Mouse (Mus musculus): ENCODE results near the gene Lypd8. TPM values are rescaled to one million over a fixed set of nuclear protein-coding genes. Genes with fewer than 3 reads are reported as not detected.
"Not testable (repeated sequence)": the region's sequence is repeated elsewhere in the genome, so short reads cannot be mapped to it uniquely, and the experiment has no call there.

Lypd8 gene
- polyA plus RNA-seq, 1 experiment = not detected

DNA sequence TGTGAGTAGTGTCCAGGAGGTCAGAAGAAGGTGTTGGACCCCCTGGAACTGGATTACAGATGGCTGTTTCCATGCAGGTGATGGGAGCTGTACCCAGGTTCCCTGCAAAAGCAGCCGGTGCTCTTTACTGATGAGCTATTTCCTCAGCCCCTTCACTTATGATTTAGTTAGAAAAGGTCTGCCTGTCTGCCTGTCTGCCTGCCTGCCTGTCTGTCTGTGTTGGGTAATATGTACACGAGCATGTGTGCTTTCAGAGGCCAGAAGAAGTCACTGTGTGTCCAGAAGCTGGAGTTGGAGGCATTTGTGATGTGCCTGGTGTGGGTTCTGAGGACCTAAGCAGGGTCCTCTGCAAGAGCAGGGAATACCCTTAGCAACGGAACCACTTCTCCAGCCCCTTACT lies 25.1 kb upstream of the Lypd8 start:
- no peaks in the 10 kb centered on the region for H3K79me3 ChIP-seq (ENCODE audit: low read depth)
- no peaks in the 10 kb centered on the region for H3K36me3 ChIP-seq (ENCODE audit: control insufficient read depth, insufficient read depth)
- TF ChIP-seq FOSL1 (IDR thresholded peaks at IDR 0.05; ENCODE audit: insufficient read depth, low read length, poor library complexity, severe bottlenecking) (no peak), CEBPB (IDR thresholded peaks at IDR 0.05; ENCODE audit: low read depth) (no peak), CTCF (IDR thresholded peaks at IDR 0.05; ENCODE audit: control insufficient read depth, insufficient read depth, insufficient read length) (no peak), MAX (IDR thresholded peaks at IDR 0.05) (no peak), MYOG (IDR thresholded peaks at IDR 0.05; ENCODE audit: control insufficient read depth, extremely low read depth, insufficient read length) (no peak), USF1 (IDR thresholded peaks at IDR 0.05; ENCODE audit: low read depth) (no peak), MYOD1 (IDR thresholded peaks at IDR 0.05; ENCODE audit: control insufficient read depth, insufficient read length, low read depth) (no peak)
- H3K4me3 ChIP-seq (ENCODE audit: insufficient read depth, poor library complexity, severe bottlenecking) = no peak overlapping the region
- no peaks in the 10 kb centered on the region for H3K79me2 ChIP-seq (ENCODE audit: control insufficient read depth, insufficient read depth)
- no peaks in the 10 kb centered on the region for H3K27me3 ChIP-seq (ENCODE audit: control insufficient read depth, insufficient read depth, insufficient read length)
- no peak overlapping the region for H3ac ChIP-seq (ENCODE audit: control insufficient read depth, insufficient read length, low read depth)

DNA sequence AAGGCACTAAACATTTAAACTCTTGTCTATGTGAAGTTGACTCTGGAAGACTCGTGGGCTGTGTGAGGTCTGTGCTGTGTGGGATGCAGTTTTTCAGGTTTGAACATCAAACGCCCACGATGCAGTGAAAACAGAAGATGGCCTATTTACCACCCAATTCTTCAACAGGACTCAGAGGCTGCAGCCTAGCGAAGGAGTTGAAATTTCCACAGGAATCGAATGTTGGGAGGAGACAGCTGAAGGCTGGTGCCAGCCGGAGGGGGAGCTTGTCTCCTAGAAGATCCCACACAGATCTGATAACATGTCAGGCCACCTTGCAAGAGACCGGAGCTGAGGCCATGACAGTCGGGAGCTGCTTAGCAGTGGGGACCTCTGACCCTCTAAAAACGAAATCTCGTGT lies 24.4 kb upstream of the Lypd8 start:
- no peak for TF ChIP-seq MYOG (IDR thresholded peaks at IDR 0.05; ENCODE audit: control insufficient read depth, extremely low read depth, insufficient read length)
- no peak for TF ChIP-seq MAX (IDR thresholded peaks at IDR 0.05)
- TF ChIP-seq USF1 (IDR thresholded peaks at IDR 0.05; ENCODE audit: low read depth) = no peak
- no peak for TF ChIP-seq FOSL1 (IDR thresholded peaks at IDR 0.05; ENCODE audit: insufficient read depth, low read length, poor library complexity, severe bottlenecking)
- no peak for TF ChIP-seq MYOD1 (IDR thresholded peaks at IDR 0.05; ENCODE audit: control insufficient read depth, insufficient read length, low read depth)
- TF ChIP-seq CTCF (IDR thresholded peaks at IDR 0.05; ENCODE audit: control insufficient read depth, insufficient read depth, insufficient read length) = no peak
- TF ChIP-seq CEBPB (IDR thresholded peaks at IDR 0.05; ENCODE audit: low read depth) = no peak
- Histone ChIP-seq H3K79me2 (ENCODE audit: control insufficient read depth, insufficient read depth) (no peaks in the 10 kb centered on the region), H3ac (ENCODE audit: control insufficient read depth, insufficient read length, low read depth) (no peak overlapping the region), H3K79me3 (ENCODE audit: low read depth) (no peaks in the 10 kb centered on the region), H3K4me3 (ENCODE audit: insufficient read depth, poor library complexity, severe bottlenecking) (no peak overlapping the region), H3K36me3 (ENCODE audit: control insufficient read depth, insufficient read depth) (no peaks in the 10 kb centered on the region), H3K27me3 (ENCODE audit: control insufficient read depth, insufficient read depth, insufficient read length) (no peaks in the 10 kb centered on the region)

DNA sequence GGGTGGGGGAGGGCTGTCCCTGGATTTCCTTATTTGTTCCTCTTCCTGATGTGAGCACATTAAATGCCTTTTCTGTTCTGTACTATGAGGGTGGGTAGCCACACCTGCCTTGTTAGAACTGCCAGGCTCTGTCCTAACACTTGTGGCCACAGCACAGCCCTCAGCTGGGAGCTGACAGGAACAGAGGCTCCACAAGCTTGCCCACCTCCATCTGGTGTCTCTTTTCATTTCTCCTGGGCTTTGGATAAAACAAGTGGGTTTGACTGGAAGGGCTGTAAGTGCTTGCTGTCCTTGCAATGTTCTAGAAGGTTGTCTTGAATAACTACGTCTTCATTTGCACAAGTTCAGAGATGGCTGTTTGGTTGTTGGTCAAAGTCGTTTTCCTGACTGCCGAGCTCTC lies 23.9 kb upstream of the Lypd8 start:
- Histone ChIP-seq H3K79me2 (ENCODE audit: control insufficient read depth, insufficient read depth) (no peaks in the 10 kb centered on the region), H3K79me3 (ENCODE audit: low read depth) (no peaks in the 10 kb centered on the region)
- no peak for TF ChIP-seq MYOD1 (IDR thresholded peaks at IDR 0.05; ENCODE audit: control insufficient read depth, insufficient read length, low read depth)
- no peak for TF ChIP-seq MAX (IDR thresholded peaks at IDR 0.05)
- no peak for TF ChIP-seq USF1 (IDR thresholded peaks at IDR 0.05; ENCODE audit: low read depth)
- TF ChIP-seq CTCF (IDR thresholded peaks at IDR 0.05; ENCODE audit: control insufficient read depth, insufficient read depth, insufficient read length) = no peak
- TF ChIP-seq CEBPB (IDR thresholded peaks at IDR 0.05; ENCODE audit: low read depth) = no peak
- no peak for TF ChIP-seq FOSL1 (IDR thresholded peaks at IDR 0.05; ENCODE audit: insufficient read depth, low read length, poor library complexity, severe bottlenecking)
- TF ChIP-seq MYOG (IDR thresholded peaks at IDR 0.05; ENCODE audit: control insufficient read depth, extremely low read depth, insufficient read length) = no peak

DNA sequence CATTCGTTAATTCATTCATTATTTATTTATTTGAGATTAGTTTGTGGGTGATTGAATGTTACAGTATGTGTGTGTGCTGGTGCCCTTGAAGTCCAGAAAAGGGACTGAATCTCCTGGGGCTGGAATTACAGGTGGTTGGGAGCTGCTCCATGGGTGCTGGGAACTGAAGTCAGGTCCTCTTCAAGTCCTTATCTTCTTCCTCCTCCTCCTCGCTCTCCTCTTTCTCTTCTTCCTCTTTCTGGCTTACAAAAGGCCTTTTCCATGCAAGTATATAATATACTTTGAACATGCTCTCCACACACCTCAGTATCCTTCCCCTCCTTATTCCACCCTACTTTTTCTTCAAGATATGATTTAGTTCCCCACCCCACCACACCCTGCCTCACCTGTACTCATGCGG lies 21.8 kb upstream of the Lypd8 start:
- no peak overlapping the region for H3K4me3 ChIP-seq (ENCODE audit: insufficient read depth, poor library complexity, severe bottlenecking)
- no peaks in the 10 kb centered on the region for H3K36me3 ChIP-seq (ENCODE audit: control insufficient read depth, insufficient read depth)
- no peak for TF ChIP-seq MYOD1 (IDR thresholded peaks at IDR 0.05; ENCODE audit: control insufficient read depth, insufficient read length, low read depth)
- TF ChIP-seq CEBPB (IDR thresholded peaks at IDR 0.05; ENCODE audit: low read depth) = no peak
- TF ChIP-seq CTCF (IDR thresholded peaks at IDR 0.05; ENCODE audit: control insufficient read depth, insufficient read depth, insufficient read length) = no peak
- no peak for TF ChIP-seq FOSL1 (IDR thresholded peaks at IDR 0.05; ENCODE audit: insufficient read depth, low read length, poor library complexity, severe bottlenecking)
- TF ChIP-seq USF1 (IDR thresholded peaks at IDR 0.05; ENCODE audit: low read depth) = no peak
- no peak for TF ChIP-seq MAX (IDR thresholded peaks at IDR 0.05)
- TF ChIP-seq MYOG (IDR thresholded peaks at IDR 0.05; ENCODE audit: control insufficient read depth, extremely low read depth, insufficient read length) = no peak
- H3K79me2 ChIP-seq (ENCODE audit: control insufficient read depth, insufficient read depth) = no peaks in the 10 kb centered on the region
- H3K79me3 ChIP-seq (ENCODE audit: low read depth) = no peaks in the 10 kb centered on the region
- no peak overlapping the region for H3ac ChIP-seq (ENCODE audit: control insufficient read depth, insufficient read length, low read depth)
- H3K27me3 ChIP-seq (ENCODE audit: control insufficient read depth, insufficient read depth, insufficient read length) = no peaks in the 10 kb centered on the region

More for the DNA sequence above, 23.9 kb upstream of the Lypd8 start:
- no peak overlapping the region for H3ac ChIP-seq (ENCODE audit: control insufficient read depth, insufficient read length, low read depth)
- no peaks in the 10 kb centered on the region for H3K27me3 ChIP-seq (ENCODE audit: control insufficient read depth, insufficient read depth, insufficient read length)
- no peaks in the 10 kb centered on the region for H3K36me3 ChIP-seq (ENCODE audit: control insufficient read depth, insufficient read depth)
- H3K4me3 ChIP-seq (ENCODE audit: insufficient read depth, poor library complexity, severe bottlenecking) = no peak overlapping the region

DNA sequence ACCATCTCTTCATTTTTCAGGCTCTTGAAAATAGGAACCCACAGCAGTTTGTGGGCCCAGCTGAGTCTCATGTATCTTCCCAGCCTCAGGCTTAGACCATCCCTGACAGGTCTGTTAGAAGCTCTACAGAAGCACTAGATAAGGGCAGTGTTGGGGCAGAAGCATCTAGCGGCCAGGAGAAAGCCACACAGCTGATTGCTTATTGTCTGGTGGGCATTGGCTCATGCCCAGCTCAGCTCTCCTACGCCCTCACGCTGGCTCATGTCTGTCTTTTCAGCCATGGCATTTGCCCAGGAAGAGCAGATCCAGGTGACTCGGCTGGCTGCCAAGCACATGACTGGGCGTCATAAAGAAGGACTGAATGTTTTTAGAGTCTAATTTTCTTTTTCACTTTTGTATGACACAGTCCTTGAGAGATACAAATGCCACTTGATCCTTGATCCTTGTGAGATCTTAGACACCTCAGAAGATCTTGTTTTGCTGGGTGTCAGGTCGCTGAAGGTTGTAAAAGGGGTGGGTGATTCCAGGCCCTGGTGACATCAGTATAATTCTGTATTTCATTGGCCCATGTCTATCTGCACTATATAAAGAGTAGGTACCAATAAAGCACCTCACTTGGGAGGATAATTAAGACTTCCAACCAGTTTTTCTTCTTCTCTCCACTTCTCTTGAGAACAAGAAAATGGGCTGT lies 20.9 kb upstream of the Lypd8 start:
- TF ChIP-seq USF1 (IDR thresholded peaks at IDR 0.05; ENCODE audit: low read depth) (no peak), MYOG (IDR thresholded peaks at IDR 0.05; ENCODE audit: control insufficient read depth, extremely low read depth, insufficient read length) (no peak), CTCF (IDR thresholded peaks at IDR 0.05; ENCODE audit: control insufficient read depth, insufficient read depth, insufficient read length) (no peak), MYOD1 (IDR thresholded peaks at IDR 0.05; ENCODE audit: control insufficient read depth, insufficient read length, low read depth) (no peak), MAX (IDR thresholded peaks at IDR 0.05) (no peak)
- Histone ChIP-seq H3K27me3 (ENCODE audit: control insufficient read depth, insufficient read depth, insufficient read length) (no peaks in the 10 kb centered on the region), H3K4me3 (ENCODE audit: insufficient read depth, poor library complexity, severe bottlenecking) (no peak overlapping the region), H3K79me2 (ENCODE audit: control insufficient read depth, insufficient read depth) (no peaks in the 10 kb centered on the region), H3K36me3 (ENCODE audit: control insufficient read depth, insufficient read depth) (no peaks in the 10 kb centered on the region), H3K79me3 (ENCODE audit: low read depth) (no peaks in the 10 kb centered on the region), H3ac (ENCODE audit: control insufficient read depth, insufficient read length, low read depth) (no peak overlapping the region)

DNA sequence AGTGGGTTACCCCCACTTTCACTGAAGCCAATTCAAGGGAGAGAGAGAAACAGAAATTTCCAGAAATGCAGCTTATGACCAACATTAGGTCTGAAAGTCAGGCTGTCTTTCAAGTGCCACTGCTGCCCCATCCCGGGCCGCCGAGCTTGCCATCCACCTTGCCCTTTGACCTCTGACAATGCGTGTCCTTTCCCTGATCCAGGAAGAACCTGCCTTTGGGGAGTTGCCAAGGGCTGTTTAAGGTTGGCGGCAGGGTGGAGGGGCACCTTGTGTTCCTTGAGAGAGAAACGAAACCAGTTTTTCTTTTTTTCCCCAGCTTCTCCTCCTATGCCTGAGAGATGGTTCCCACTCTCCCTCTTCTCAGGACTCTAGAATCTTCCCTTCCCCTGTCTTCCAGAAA lies 16.3 kb upstream of the Lypd8 start:
- H3K36me3 ChIP-seq (ENCODE audit: control insufficient read depth, insufficient read depth); H3K4me3 ChIP-seq (ENCODE audit: insufficient read depth, poor library complexity, severe bottlenecking); H3K27me3 ChIP-seq (ENCODE audit: control insufficient read depth, insufficient read depth, insufficient read length); H3ac ChIP-seq (ENCODE audit: control insufficient read depth, insufficient read length, low read depth); H3K79me3 ChIP-seq (ENCODE audit: low read depth); H3K79me2 ChIP-seq (ENCODE audit: control insufficient read depth, insufficient read depth): not testable (repeated sequence)

All from C2C12 (cell line).